Mouse (Mus musculus): ENCODE results near the gene Ppfibp1.

The Ppfibp1 gene

GRCm38 (mm10) chr6:146913489-146914198 is 25.4 kb downstream of the Ppfibp1 start:
- in situ Hi-C loops (cut with MseI, MboI), result no loop called here

- in situ Hi-C loops (cut with MseI, MboI), result no loop called here
These were observed 27.5 kb downstream of the Ppfibp1 start for GRCm38 (mm10) chr6:146915808-146916207.

- in situ Hi-C loops (cut with MseI, MboI), result no loop called here
These were observed 29.1 kb downstream of the Ppfibp1 start for GRCm38 (mm10) chr6:146917396-146917795.

GRCm38 (mm10) chr6:146918341-146918740 is 30.1 kb downstream of the Ppfibp1 start:
- in situ Hi-C loops (cut with MseI, MboI), result no loop called here

GRCm38 (mm10) chr6:146926415-146926980 is 38.2 kb downstream of the Ppfibp1 start:
- in situ Hi-C loops (cut with MseI, MboI), result no loop called here

GRCm38 (mm10) chr6:146928108-146928507 is 39.8 kb downstream of the Ppfibp1 start:
- in situ Hi-C loops (cut with MseI, MboI), result no loop called here

GRCm38 (mm10) chr6:146929031-146929430 is 40.7 kb downstream of the Ppfibp1 start:
- in situ Hi-C loops (cut with MseI, MboI), result no loop called here

- in situ Hi-C loops (cut with MseI, MboI), result no loop called here
These were observed 44.8 kb downstream of the Ppfibp1 start for GRCm38 (mm10) chr6:146933123-146933522.

- in situ Hi-C loops (cut with MseI, MboI), result no loop called here
These were observed 47.7 kb downstream of the Ppfibp1 start for GRCm38 (mm10) chr6:146935957-146936356.

GRCm38 (mm10) chr6:146939026-146939425 is 50.7 kb downstream of the Ppfibp1 start:
- in situ Hi-C loops (cut with MseI, MboI), result no loop called here

- in situ Hi-C loops (cut with MseI, MboI), result no loop called here
These were observed 53.4 kb downstream of the Ppfibp1 start for GRCm38 (mm10) chr6:146941505-146942275.

GRCm38 (mm10) chr6:146944009-146944408 is 55.7 kb downstream of the Ppfibp1 start:
- in situ Hi-C loops (cut with MseI, MboI), result no loop called here

GRCm38 (mm10) chr6:146944830-146945229 is 56.5 kb downstream of the Ppfibp1 start:
- in situ Hi-C loops (cut with MseI, MboI), result no loop called here

GRCm38 (mm10) chr6:146946327-146947029 is 58.2 kb downstream of the Ppfibp1 start:
- in situ Hi-C loops (cut with MseI, MboI), result no loop called here

GRCm38 (mm10) chr6:146947186-146947585 is 58.9 kb downstream of the Ppfibp1 start:
- in situ Hi-C loops (cut with MseI, MboI), result no loop called here

GRCm38 (mm10) chr6:146949682-146950453 is 61.6 kb downstream of the Ppfibp1 start:
- in situ Hi-C loops (cut with MseI, MboI), result no loop called here

- in situ Hi-C loops (cut with MseI, MboI), result no loop called here
These were observed 62.2 kb downstream of the Ppfibp1 start for GRCm38 (mm10) chr6:146950454-146950832.

- in situ Hi-C loops (cut with MseI, MboI), result no loop called here
These were observed 66.0 kb downstream of the Ppfibp1 start, which contains the start of gene 1700034J05Rik for GRCm38 (mm10) chr6:146954258-146954657. Gene 1700034J05Rik, minus strand, starts transcription at chr6:146954422.

GRCm38 (mm10) chr6:146955475-146955874 is 67.2 kb downstream of the Ppfibp1 start:
- in situ Hi-C loops (cut with MseI, MboI), result no loop called here

- in situ Hi-C loops (cut with MseI, MboI), result no loop called here
These were observed 67.6 kb downstream of the Ppfibp1 start for GRCm38 (mm10) chr6:146955896-146956295.

- in situ Hi-C loops (cut with MseI, MboI), result no loop called here
These were observed 68.7 kb downstream of the Ppfibp1 start for GRCm38 (mm10) chr6:146956961-146957360.
